Mouse (Mus musculus) liver, adult 2 months (tissue): ENCODE measurements around the gene Slc17a3. TPM values are rescaled to one million over a fixed set of nuclear protein-coding genes. Genes with fewer than 3 reads are reported as not detected.
A peak's percentile ranks its signal among the peaks of the same experiment; 100 is the strongest.

ENCODE experiments used
- DNase-seq: peaks from one replicate; pipeline ENCODE4 v3.0.0-alpha.2; 2011; ENCODE audit warnings: low read depth, low spot score; ENCODE audit errors: extremely low read depth
- H3K27ac ChIP-seq: fragments of 200-500 bp; replicated peaks from 2 replicates; pipeline ENCODE4 v1.5.1; 2012; ENCODE audit warnings: low read depth, mild to moderate bottlenecking, control low read depth, inconsistent platforms, low read length; ENCODE audit not compliant: insufficient read depth
- H3K27me3 ChIP-seq: fragments of 200-500 bp; 2 replicates; pipeline ENCODE4 v1.6.1; 2012; ENCODE audit warnings: mild to moderate bottlenecking, moderate library complexity, low read length, inconsistent platforms; ENCODE audit not compliant: control insufficient read depth, insufficient read depth
- H3K36me3 ChIP-seq: fragments of 200-500 bp; 2 replicates; pipeline ENCODE4 v1.6.1; 2012; ENCODE audit warnings: low read length, inconsistent platforms; ENCODE audit not compliant: control insufficient read depth, insufficient read depth
- H3K4me1 ChIP-seq: fragments of 200-500 bp; 2 replicates; pipeline ENCODE4 v1.6.1; 2011; ENCODE audit warnings: low read length; ENCODE audit not compliant: control insufficient read depth, insufficient read depth
- H3K4me3 ChIP-seq: fragments of 200-500 bp; 2 replicates; pipeline ENCODE4 v1.5.1; 2011; ENCODE audit warnings: low read depth, mild to moderate bottlenecking, control low read depth, low read length, moderate library complexity; ENCODE audit not compliant: insufficient read depth
- H3K79me2 ChIP-seq: fragments of 200-500 bp; 2 replicates; pipeline ENCODE4 v1.6.1; 2012; ENCODE audit warnings: inconsistent platforms, mild to moderate bottlenecking, low read length, moderate library complexity; ENCODE audit not compliant: control insufficient read depth, insufficient read depth
- H3K9ac ChIP-seq: fragments of 200-500 bp; 2 replicates; pipeline ENCODE4 v1.6.1; 2012; ENCODE audit warnings: low read depth, mild to moderate bottlenecking, control low read depth, inconsistent platforms, low read length
- CTCF ChIP-seq: fragments of 200-500 bp; IDR thresholded peaks from 2 replicates; pipeline ENCODE4 v1.5.1; 2011; ENCODE audit warnings: low read depth, low read length, control low read depth
- POLR2A ChIP-seq: fragments of 200-500 bp; IDR thresholded peaks from 2 replicates; pipeline ENCODE4 v1.6.1; 2011; ENCODE audit warnings: low read length, control low read depth; ENCODE audit not compliant: insufficient read depth; ENCODE audit errors: extremely low read depth
- WGBS: fragments of 180-500 bp; shearing (Covaris S2); methylation state at CpG from one replicate; pipeline ENCODE4 v1.1.7; 2018; 5-methylcytosine and 5-hydroxymethylcytosine counted together
- polyA plus RNA-seq: library from polyadenylated mRNA; depleted of rRNA; stranded (reverse); fragments of >200 nt; gene quantifications from 2 replicates; pipeline ENCODE4 v1.2.3, GENCODE M21; 2012
- total RNA-seq: library from RNA; depleted of rRNA; stranded (reverse); fragments of >200 nt; gene quantifications from 2 replicates; pipeline ENCODE4 v1.2.3, GENCODE M21; 2014

The Slc17a3 gene
- total and polyA plus RNA-seq, 2 experiments, result 34.5 to 38.1 TPM

GRCm38 (mm10) chr13:23879636-23880035 is 40.4 kb downstream of the Slc17a3 start:
- no peaks in the 10 kb centered on the region for H3K4me1 ChIP-seq
- 84% methylated on average over 5 of the region's 5 CpGs for WGBS
- no peak for DNase-seq
- H3K36me3 ChIP-seq, result peaks cover 20% of the 10 kb centered on the region
- H3K4me3 ChIP-seq, result no peak overlapping the region
- no peak overlapping the region for H3K27ac ChIP-seq
- H3K27me3 ChIP-seq, result no peaks in the 10 kb centered on the region
- no peak for TF ChIP-seq CTCF
- no peak for TF ChIP-seq POLR2A
- H3K79me2 ChIP-seq, result no peaks in the 10 kb centered on the region
- no peak overlapping the region for H3K9ac ChIP-seq

DNA sequence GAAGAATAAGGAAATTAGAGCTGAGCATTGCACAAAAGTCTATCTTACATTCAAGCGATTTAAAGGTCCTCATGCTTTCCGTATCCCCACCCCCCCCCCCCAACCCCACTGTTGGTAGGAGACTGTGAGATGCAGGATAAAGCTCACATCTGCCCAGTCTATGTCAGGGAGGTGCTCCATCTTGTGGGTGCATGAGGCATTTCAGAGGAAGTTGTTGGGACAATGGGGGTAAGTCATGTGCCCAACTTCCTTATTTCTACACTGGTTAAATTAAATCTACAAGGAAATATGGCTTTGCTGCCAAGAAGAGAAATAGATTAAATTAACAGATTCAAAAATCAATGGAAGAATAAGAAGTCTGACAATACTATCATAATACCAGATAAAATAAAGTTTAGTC is 46.3 kb downstream of the Slc17a3 start:
- peaks cover 6% of the 10 kb centered on the region for H3K36me3 ChIP-seq
- TF ChIP-seq POLR2A (no peak), CTCF (peak; percentile 61; the same call in 1 of the 2 replicates)
- H3K27ac ChIP-seq, result no peak overlapping the region
- H3K79me2 ChIP-seq, result no peaks in the 10 kb centered on the region
- no peak overlapping the region for H3K9ac ChIP-seq
- DNase-seq, result peak; percentile 50
- WGBS, result 37% methylated on average over 2 of the region's 2 CpGs
- H3K27me3 ChIP-seq, result no peaks in the 10 kb centered on the region
- no peak overlapping the region for H3K4me3 ChIP-seq
- no peaks in the 10 kb centered on the region for H3K4me1 ChIP-seq

DNA sequence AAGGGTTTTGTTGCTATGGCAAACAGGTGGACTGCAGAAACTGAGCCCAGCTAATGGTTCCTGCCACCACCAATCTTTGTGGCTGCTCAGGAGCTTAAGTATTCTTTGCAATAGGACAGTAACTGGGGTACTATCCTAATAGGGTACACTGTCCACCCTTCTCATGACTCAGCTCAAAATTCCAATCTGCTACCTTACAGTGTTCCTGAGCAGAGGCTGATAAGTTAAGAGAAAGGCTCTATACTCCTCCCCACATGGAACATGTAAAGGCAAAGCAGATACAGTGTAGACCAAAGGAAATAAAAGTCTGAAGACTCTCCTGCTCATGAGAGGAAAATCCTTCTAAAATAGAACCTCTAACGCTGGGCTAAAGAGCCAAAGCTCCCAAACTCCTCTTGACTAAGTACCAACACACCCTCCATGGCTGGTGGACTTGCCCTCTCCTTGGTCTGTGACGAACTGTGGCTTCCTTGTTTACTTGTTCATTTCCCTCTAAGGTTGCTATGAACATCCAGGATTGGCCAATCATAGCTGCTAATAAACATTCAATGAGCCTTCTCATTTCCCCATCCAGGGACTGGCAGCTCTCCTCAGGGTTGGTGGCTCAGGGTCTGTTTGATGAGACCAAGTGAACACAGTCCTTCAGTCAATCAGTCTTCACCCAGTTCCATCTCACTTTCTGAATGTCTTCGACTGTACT is 47.9 kb downstream of the Slc17a3 start:
- H3K4me3 ChIP-seq, result no peak overlapping the region
- 77% methylated on average over 3 of the region's 3 CpGs for WGBS
- DNase-seq, result no peak
- H3K36me3 ChIP-seq, result peaks cover 4% of the 10 kb centered on the region
- H3K4me1 ChIP-seq, result no peaks in the 10 kb centered on the region
- H3K27ac ChIP-seq, result no peak overlapping the region
- H3K79me2 ChIP-seq, result no peaks in the 10 kb centered on the region
- TF ChIP-seq CTCF, result no peak
- TF ChIP-seq POLR2A, result no peak
- no peak overlapping the region for H3K9ac ChIP-seq
- H3K27me3 ChIP-seq, result no peaks in the 10 kb centered on the region

DNA sequence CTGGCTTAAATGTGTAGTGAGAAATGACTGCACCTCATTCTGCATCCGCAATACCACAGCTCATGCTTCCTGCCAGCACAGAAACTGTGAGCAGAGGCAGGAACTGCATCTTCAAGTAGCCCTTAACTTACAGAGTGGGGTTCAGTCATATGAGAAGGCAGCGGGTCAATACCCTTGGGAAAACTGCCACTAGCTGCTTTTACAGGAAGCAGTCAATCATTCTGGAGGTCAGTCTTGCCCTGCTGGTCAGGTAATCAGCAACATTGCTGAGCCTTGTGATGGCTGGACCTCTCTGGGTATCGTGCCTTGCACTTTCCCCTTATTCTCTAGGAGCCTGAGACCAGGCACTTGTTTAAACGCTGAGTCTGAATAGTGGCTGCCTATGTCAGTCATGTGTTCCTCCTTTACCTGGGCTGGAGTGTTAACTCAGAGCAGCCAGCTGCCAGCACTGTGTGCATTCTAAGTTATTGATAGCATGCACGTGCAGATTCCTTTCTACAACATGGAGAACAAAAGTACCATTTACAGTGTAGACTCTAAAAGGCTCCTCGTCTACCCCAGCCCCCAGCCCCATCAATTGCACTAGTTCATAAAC is 49.9 kb downstream of the Slc17a3 start:
- TF ChIP-seq CTCF (no peak), POLR2A (no peak)
- H3K27me3 ChIP-seq, result no peaks in the 10 kb centered on the region
- 85% methylated on average over 6 of the region's 6 CpGs for WGBS
- no peaks in the 10 kb centered on the region for H3K79me2 ChIP-seq
- H3K4me1 ChIP-seq, result no peaks in the 10 kb centered on the region
- no peak overlapping the region for H3K27ac ChIP-seq
- peaks cover 7% of the 10 kb centered on the region for H3K36me3 ChIP-seq
- H3K4me3 ChIP-seq, result no peak overlapping the region
- DNase-seq, result no peak
- H3K9ac ChIP-seq, result no peak overlapping the region

GRCm38 (mm10) chr13:23892592-23893268 is 53.5 kb downstream of the Slc17a3 start:
- Histone ChIP-seq H3K27ac (no peak overlapping the region), H3K27me3 (no peaks in the 10 kb centered on the region), H3K4me3 (no peak overlapping the region), H3K79me2 (no peaks in the 10 kb centered on the region), H3K9ac (no peak overlapping the region), H3K36me3 (peaks cover 9% of the 10 kb centered on the region), H3K4me1 (no peaks in the 10 kb centered on the region)
- DNase-seq, result no peak
- TF ChIP-seq CTCF, result no peak
- no peak for TF ChIP-seq POLR2A
- 68% methylated on average over 9 of the region's 9 CpGs for WGBS

DNA sequence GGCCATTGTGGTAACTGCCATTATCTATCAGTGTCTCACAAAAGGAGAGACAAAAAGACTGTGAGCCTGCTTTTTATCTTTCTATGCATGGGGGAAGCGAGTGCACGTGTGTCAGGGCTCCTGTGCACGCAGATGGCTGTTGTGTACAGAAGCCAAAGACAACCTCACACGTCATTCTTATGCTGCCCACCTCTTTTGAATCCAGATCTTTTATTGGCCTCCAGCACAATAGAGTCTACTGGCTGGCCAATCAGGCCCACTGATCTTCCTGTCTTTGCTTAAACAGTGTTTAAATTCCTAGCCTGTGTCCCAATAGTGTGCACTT is 54.0 kb downstream of the Slc17a3 start:
- no peaks in the 10 kb centered on the region for H3K27me3 ChIP-seq
- H3K4me3 ChIP-seq, result no peak overlapping the region
- no peak for TF ChIP-seq CTCF
- TF ChIP-seq POLR2A, result no peak
- no peak for DNase-seq
- no peaks in the 10 kb centered on the region for H3K4me1 ChIP-seq
- H3K79me2 ChIP-seq, result no peaks in the 10 kb centered on the region
- 91% methylated on average over 4 of the region's 4 CpGs for WGBS
- no peak overlapping the region for H3K27ac ChIP-seq
- H3K36me3 ChIP-seq, result peaks cover 13% of the 10 kb centered on the region
- no peak overlapping the region for H3K9ac ChIP-seq
